Mouse (Mus musculus): ENCODE data around the gene Rpl41. TPM values are rescaled to one million over a fixed set of nuclear protein-coding genes. Genes with fewer than 3 reads are reported as not detected.

The Rpl41 gene
- polyA plus RNA-seq, 1 experiment from 2014 or later = 2,375 TPM

GRCm38 (mm10) chr10:128587697-128588096, 38.6 kb upstream of the Rpl41 start:
- ATAC-seq (ENCODE audit: low FRiP score, low TSS enrichment) (no peak), DNase-seq (no peak)
- WGBS = 61% methylated on average over 8 of the region's 8 CpGs
- no peak overlapping the region for H3K27ac ChIP-seq (replicated peaks; ENCODE audit: low read depth, low read length)
- H3K4me3 ChIP-seq (replicated peaks; ENCODE audit: low read depth, low read length) = no peak overlapping the region
- no peak overlapping the region for H3K4me2 ChIP-seq (ENCODE audit: low read length)
- no peak overlapping the region for H3K9ac ChIP-seq (replicated peaks; ENCODE audit: low read length)
- no peaks in the 10 kb centered on the region for H3K9me3 ChIP-seq (ENCODE audit: control insufficient read depth, low read length)
- H3K27me3 ChIP-seq (ENCODE audit: control insufficient read depth, insufficient read depth, low read length) = peaks cover 34% of the 10 kb centered on the region
- H3K36me3 ChIP-seq (ENCODE audit: control insufficient read depth, insufficient read depth, low read length) = no peaks in the 10 kb centered on the region
- H3K4me1 ChIP-seq (ENCODE audit: control insufficient read depth, insufficient read depth, low read length) = peaks cover 9% of the 10 kb centered on the region

DNA sequence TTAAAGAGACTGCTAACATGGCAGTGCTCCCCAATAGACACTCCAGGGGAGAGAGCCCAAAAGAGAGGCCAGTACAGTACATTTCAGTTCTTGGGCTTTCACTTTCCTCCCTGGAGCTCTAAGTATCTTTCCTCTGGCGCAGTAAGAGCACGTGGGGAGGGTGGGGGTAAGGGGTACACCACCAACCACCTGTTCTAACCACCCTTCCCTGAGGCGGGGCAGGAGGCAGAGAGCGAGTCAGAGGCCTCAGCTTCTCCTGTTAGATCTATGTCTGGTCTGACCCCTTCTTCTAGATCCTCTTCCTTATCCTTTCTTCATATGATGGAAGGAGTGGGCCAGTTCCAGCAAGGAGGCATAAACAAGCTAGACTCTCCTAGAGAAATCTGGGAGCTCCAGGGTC, 38.0 kb upstream of the Rpl41 start:
- H3K27ac ChIP-seq (replicated peaks; ENCODE audit: low read depth, low read length) = no peak overlapping the region
- no peaks in the 10 kb centered on the region for H3K36me3 ChIP-seq (ENCODE audit: control insufficient read depth, insufficient read depth, low read length)
- ATAC-seq (ENCODE audit: low FRiP score, low TSS enrichment) = no peak
- H3K4me2 ChIP-seq (ENCODE audit: low read length) = no peak overlapping the region
- peaks cover 9% of the 10 kb centered on the region for H3K4me1 ChIP-seq (ENCODE audit: control insufficient read depth, insufficient read depth, low read length)
- no peak overlapping the region for H3K4me3 ChIP-seq (replicated peaks; ENCODE audit: low read depth, low read length)
- peaks cover 34% of the 10 kb centered on the region for H3K27me3 ChIP-seq (ENCODE audit: control insufficient read depth, insufficient read depth, low read length)
- no peak for DNase-seq
- H3K9me3 ChIP-seq (ENCODE audit: control insufficient read depth, low read length) = no peaks in the 10 kb centered on the region
- 57% methylated on average over 4 of the region's 4 CpGs for WGBS
- H3K9ac ChIP-seq (replicated peaks; ENCODE audit: low read length) = no peak overlapping the region

- WGBS = 0% methylated on average over 1 of the region's 1 CpGs
- no peak overlapping the region for H3K27ac ChIP-seq (replicated peaks; ENCODE audit: low read depth, low read length)
- H3K4me2 ChIP-seq (ENCODE audit: low read length) = no peak overlapping the region
- H3K9me3 ChIP-seq (ENCODE audit: control insufficient read depth, low read length) = no peaks in the 10 kb centered on the region
- H3K27me3 ChIP-seq (ENCODE audit: control insufficient read depth, insufficient read depth, low read length) = peaks cover 34% of the 10 kb centered on the region
- no peak overlapping the region for H3K4me3 ChIP-seq (replicated peaks; ENCODE audit: low read depth, low read length)
- no peak for DNase-seq
- peaks cover 9% of the 10 kb centered on the region for H3K4me1 ChIP-seq (ENCODE audit: control insufficient read depth, insufficient read depth, low read length)
- no peak overlapping the region for H3K9ac ChIP-seq (replicated peaks; ENCODE audit: low read length)
- H3K36me3 ChIP-seq (ENCODE audit: control insufficient read depth, insufficient read depth, low read length) = no peaks in the 10 kb centered on the region
- no peak for ATAC-seq (ENCODE audit: low FRiP score, low TSS enrichment)
Observed at GRCm38 (mm10) chr10:128586546-128586945, 37.4 kb upstream of the Rpl41 start.

DNA sequence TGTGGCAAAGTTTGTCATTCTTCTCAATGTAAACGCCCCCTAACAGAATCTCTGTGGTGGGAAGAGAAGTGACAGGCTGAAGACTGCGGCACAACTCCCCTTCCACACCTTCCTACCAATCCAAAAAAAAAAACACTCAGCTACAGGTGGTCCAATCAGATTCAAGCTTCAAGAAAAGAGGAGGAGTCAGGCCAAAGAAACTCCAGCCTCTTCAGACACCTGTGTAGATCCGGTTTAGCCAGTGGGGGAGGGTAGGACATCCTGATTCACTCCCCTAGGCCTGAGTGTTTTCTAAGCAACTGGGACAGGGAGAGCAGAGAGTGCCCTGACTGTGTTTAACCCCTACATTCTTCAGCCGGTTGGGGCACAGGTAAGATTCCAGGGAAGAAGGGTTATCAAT, 35.3 kb upstream of the Rpl41 start:
- Histone ChIP-seq H3K9ac (replicated peaks; ENCODE audit: low read length) (no peak overlapping the region), H3K36me3 (ENCODE audit: control insufficient read depth, insufficient read depth, low read length) (no peaks in the 10 kb centered on the region), H3K9me3 (ENCODE audit: control insufficient read depth, low read length) (no peaks in the 10 kb centered on the region), H3K4me2 (ENCODE audit: low read length) (no peak overlapping the region), H3K4me3 (replicated peaks; ENCODE audit: low read depth, low read length) (no peak overlapping the region), H3K27me3 (ENCODE audit: control insufficient read depth, insufficient read depth, low read length) (peaks cover 26% of the 10 kb centered on the region), H3K27ac (replicated peaks; ENCODE audit: low read depth, low read length) (no peak overlapping the region), H3K4me1 (ENCODE audit: control insufficient read depth, insufficient read depth, low read length) (peaks cover 5% of the 10 kb centered on the region)
- DNase-seq = no peak
- WGBS = 10% methylated on average over 4 of the region's 4 CpGs
- no peak for ATAC-seq (ENCODE audit: low FRiP score, low TSS enrichment)

GRCm38 (mm10) chr10:128583644-128584043, 34.5 kb upstream of the Rpl41 start:
- Histone ChIP-seq H3K27me3 (ENCODE audit: control insufficient read depth, insufficient read depth, low read length) (peaks cover 19% of the 10 kb centered on the region), H3K36me3 (ENCODE audit: control insufficient read depth, insufficient read depth, low read length) (no peaks in the 10 kb centered on the region), H3K4me2 (ENCODE audit: low read length) (no peak overlapping the region), H3K27ac (replicated peaks; ENCODE audit: low read depth, low read length) (no peak overlapping the region), H3K9me3 (ENCODE audit: control insufficient read depth, low read length) (no peaks in the 10 kb centered on the region), H3K4me1 (ENCODE audit: control insufficient read depth, insufficient read depth, low read length) (no peaks in the 10 kb centered on the region), H3K4me3 (replicated peaks; ENCODE audit: low read depth, low read length) (no peak overlapping the region), H3K9ac (replicated peaks; ENCODE audit: low read length) (no peak overlapping the region)
- DNase-seq = no peak
- no peak for ATAC-seq (ENCODE audit: low FRiP score, low TSS enrichment)
- 20% methylated on average over 7 of the region's 7 CpGs for WGBS

DNA sequence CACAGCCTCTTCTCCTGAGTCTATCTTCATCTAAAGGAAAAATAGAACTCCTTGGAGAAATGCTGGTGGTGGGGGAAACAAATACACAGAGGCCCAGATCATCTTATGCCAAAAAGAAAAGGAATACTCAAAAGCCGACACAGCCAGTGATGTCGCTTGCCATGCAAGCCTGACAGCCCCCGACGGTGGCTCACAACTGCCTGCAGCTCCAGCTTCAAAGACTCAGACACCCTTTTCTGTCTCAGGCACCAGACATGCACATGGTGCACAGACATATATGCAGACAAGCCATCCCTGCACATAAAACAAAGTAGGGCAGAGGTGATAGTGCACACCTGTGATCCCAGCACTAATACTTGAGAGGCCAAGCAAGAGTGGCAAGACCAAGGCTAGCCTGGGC, 30.6 kb upstream of the Rpl41 start:
- no peaks in the 10 kb centered on the region for H3K9me3 ChIP-seq (ENCODE audit: control insufficient read depth, low read length)
- no peak overlapping the region for H3K4me3 ChIP-seq (replicated peaks; ENCODE audit: low read depth, low read length)
- no peaks in the 10 kb centered on the region for H3K27me3 ChIP-seq (ENCODE audit: control insufficient read depth, insufficient read depth, low read length)
- H3K4me1 ChIP-seq (ENCODE audit: control insufficient read depth, insufficient read depth, low read length) = no peaks in the 10 kb centered on the region
- WGBS = 74% methylated on average over 4 of the region's 4 CpGs
- H3K36me3 ChIP-seq (ENCODE audit: control insufficient read depth, insufficient read depth, low read length) = no peaks in the 10 kb centered on the region
- no peak overlapping the region for H3K27ac ChIP-seq (replicated peaks; ENCODE audit: low read depth, low read length)
- no peak for DNase-seq
- H3K4me2 ChIP-seq (ENCODE audit: low read length) = no peak overlapping the region
- no peak for ATAC-seq (ENCODE audit: low FRiP score, low TSS enrichment)
- H3K9ac ChIP-seq (replicated peaks; ENCODE audit: low read length) = no peak overlapping the region

DNA sequence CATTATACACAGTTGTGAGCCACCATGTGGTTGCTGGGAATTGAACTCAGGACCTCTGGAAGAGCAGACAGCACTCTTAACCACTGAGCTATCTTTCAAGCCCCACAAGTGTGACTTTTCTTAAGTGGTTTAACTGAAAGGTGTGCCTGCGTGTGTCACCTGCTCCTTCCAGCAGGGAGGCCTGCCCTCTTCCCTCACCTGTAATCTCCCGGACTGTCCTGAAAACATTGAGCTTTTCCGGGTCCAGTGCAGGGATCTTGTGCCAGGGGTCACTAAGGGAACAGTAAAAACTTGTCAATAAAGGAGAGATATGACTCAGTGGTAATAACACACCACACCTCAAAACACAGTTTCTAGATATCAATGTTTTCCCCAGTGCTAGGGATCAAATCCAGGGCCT, 30.2 kb upstream of the Rpl41 start:
- no peaks in the 10 kb centered on the region for H3K36me3 ChIP-seq (ENCODE audit: control insufficient read depth, insufficient read depth, low read length)
- H3K4me3 ChIP-seq (replicated peaks; ENCODE audit: low read depth, low read length) = no peak overlapping the region
- ATAC-seq (ENCODE audit: low FRiP score, low TSS enrichment) (no peak), DNase-seq (no peak)
- WGBS = 90% methylated on average over 3 of the region's 3 CpGs
- H3K9me3 ChIP-seq (ENCODE audit: control insufficient read depth, low read length) = no peaks in the 10 kb centered on the region
- no peaks in the 10 kb centered on the region for H3K4me1 ChIP-seq (ENCODE audit: control insufficient read depth, insufficient read depth, low read length)
- no peak overlapping the region for H3K9ac ChIP-seq (replicated peaks; ENCODE audit: low read length)
- no peak overlapping the region for H3K4me2 ChIP-seq (ENCODE audit: low read length)
- H3K27ac ChIP-seq (replicated peaks; ENCODE audit: low read depth, low read length) = no peak overlapping the region
- no peaks in the 10 kb centered on the region for H3K27me3 ChIP-seq (ENCODE audit: control insufficient read depth, insufficient read depth, low read length)

- ATAC-seq (ENCODE audit: low FRiP score, low TSS enrichment) = no peak
- no peaks in the 10 kb centered on the region for H3K27me3 ChIP-seq (ENCODE audit: control insufficient read depth, insufficient read depth, low read length)
- 80% methylated on average over 11 of the region's 11 CpGs for WGBS
Observed at GRCm38 (mm10) chr10:128578330-128578729, 29.2 kb upstream of the Rpl41 start.

DNA sequence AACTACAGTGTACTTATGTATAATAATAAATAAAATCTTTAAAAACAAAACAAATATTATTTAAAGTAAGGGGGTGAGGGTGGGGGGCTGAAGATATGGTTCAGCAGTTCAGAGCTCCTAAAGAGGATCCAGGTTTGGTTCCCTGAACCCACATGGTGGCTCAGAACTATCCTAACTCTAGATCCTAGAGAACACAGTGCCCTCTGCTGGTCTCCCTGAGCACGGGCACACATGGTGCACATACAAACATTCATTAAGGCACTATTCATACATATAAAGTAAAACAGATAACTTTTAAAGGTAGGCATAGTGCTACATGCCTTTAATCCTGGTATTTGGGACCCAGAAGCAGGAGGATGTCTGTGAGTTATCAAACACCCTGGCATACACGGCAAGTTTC, 26.0 kb upstream of the Rpl41 start:
- Histone ChIP-seq H3K27ac (replicated peaks; ENCODE audit: low read depth, low read length) (no peak overlapping the region), H3K27me3 (ENCODE audit: control insufficient read depth, insufficient read depth, low read length) (no peaks in the 10 kb centered on the region), H3K9me3 (ENCODE audit: control insufficient read depth, low read length) (no peaks in the 10 kb centered on the region), H3K4me1 (ENCODE audit: control insufficient read depth, insufficient read depth, low read length) (no peaks in the 10 kb centered on the region), H3K36me3 (ENCODE audit: control insufficient read depth, insufficient read depth, low read length) (no peaks in the 10 kb centered on the region), H3K4me2 (ENCODE audit: low read length) (no peak overlapping the region), H3K4me3 (replicated peaks; ENCODE audit: low read depth, low read length) (no peak overlapping the region), H3K9ac (replicated peaks; ENCODE audit: low read length) (no peak overlapping the region)
- 97% methylated on average over 2 of the region's 2 CpGs for WGBS
- DNase-seq (no peak), ATAC-seq (ENCODE audit: low FRiP score, low TSS enrichment) (no peak)

More at GRCm38 (mm10) chr10:128578330-128578729, 29.2 kb upstream of the Rpl41 start:
- Histone ChIP-seq H3K27ac (replicated peaks; ENCODE audit: low read depth, low read length) (no peak overlapping the region), H3K4me3 (replicated peaks; ENCODE audit: low read depth, low read length) (no peak overlapping the region), H3K9me3 (ENCODE audit: control insufficient read depth, low read length) (no peaks in the 10 kb centered on the region), H3K4me1 (ENCODE audit: control insufficient read depth, insufficient read depth, low read length) (no peaks in the 10 kb centered on the region), H3K36me3 (ENCODE audit: control insufficient read depth, insufficient read depth, low read length) (no peaks in the 10 kb centered on the region), H3K4me2 (ENCODE audit: low read length) (no peak overlapping the region), H3K9ac (replicated peaks; ENCODE audit: low read length) (no peak overlapping the region)
- DNase-seq = no peak
